ENCODE assay signal across 24 mouse cellular contexts in the genomic region with DNA sequence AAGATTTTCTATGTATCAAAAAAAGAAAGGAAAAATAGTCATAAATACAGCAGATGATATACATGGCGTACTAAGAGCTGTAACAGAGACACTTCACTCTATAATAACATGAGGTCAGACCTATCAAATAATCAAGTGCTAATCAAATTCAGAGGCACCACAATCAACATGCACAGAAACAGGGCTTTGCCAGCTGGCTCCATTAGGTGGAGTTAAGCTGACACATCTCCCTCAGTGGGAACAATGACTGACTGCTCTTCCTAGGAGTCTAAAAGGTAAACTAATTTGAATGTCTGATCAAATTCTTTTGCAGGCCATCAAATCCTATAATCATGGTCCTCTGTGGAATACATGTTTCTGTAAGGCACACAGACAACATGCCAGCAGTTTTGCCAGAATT. TPM values are rescaled to one million over a fixed set of nuclear protein-coding genes. Genes with fewer than 3 reads are reported as not detected.
A peak's percentile ranks its signal among the peaks of the same experiment; 100 is the strongest.
DNase-seq lines count a peak whose midpoint lies in the region; ATAC-seq and TF ChIP-seq lines count a peak whose summit lies in the region.
"Had no signal": no experiment of that assay in that cellular context is flagged by ENCODE, and none has a peak within 500 bp of the region (broad histone marks: within the 10 kb centered on the region; RNA-seq: fewer than 3 reads in every experiment).

No protein-coding gene starts in this region.

- H3K27ac ChIP-seq in hindbrain, embryonic 11.5 days (ENCODE audit: low read depth, low read length), result no peak overlapping the region
- no peak overlapping the region for H3K27ac ChIP-seq in hindbrain, embryonic 13.5 days
- H3K27ac ChIP-seq in forebrain, embryonic 13.5 days, result no peak overlapping the region
- H3K27ac ChIP-seq in hindbrain, embryonic 16.5 days (ENCODE audit: low read depth, low read length), result no peak overlapping the region
- no peak overlapping the region for H3K27ac ChIP-seq in midbrain, postnatal 0 days (ENCODE audit: low read depth, low read length)
- H3K27ac ChIP-seq: heart, adult 2 months; limb, embryonic 12.5 days; liver, embryonic 12.5 days had no signal

- no peak overlapping the region for H3K4me3 ChIP-seq in hindbrain, embryonic 11.5 days (ENCODE audit: low read depth, low read length)
- no peak overlapping the region for H3K4me3 ChIP-seq in hindbrain, embryonic 13.5 days
- no peak overlapping the region for H3K4me3 ChIP-seq in forebrain, embryonic 13.5 days
- no peak overlapping the region for H3K4me3 ChIP-seq in hindbrain, embryonic 16.5 days (ENCODE audit: low read length)
- H3K4me3 ChIP-seq in midbrain, postnatal 0 days (ENCODE audit: low read depth, low read length), result no peak overlapping the region
- H3K4me3 ChIP-seq: erythroblast, embryonic 14.5 days; heart, adult 2 months; limb, embryonic 12.5 days; liver, embryonic 12.5 days had no signal

- ATAC-seq in hindbrain, embryonic 11.5 days (ENCODE audit: low FRiP score), result peak; percentile 66
- ATAC-seq in hindbrain, embryonic 13.5 days (ENCODE audit: low FRiP score), result no peak
- peak; percentile 81; the same call in 1 of the 2 replicates for ATAC-seq in forebrain, embryonic 13.5 days
- peak; percentile 68 for ATAC-seq in hindbrain, embryonic 16.5 days
- ATAC-seq in midbrain, postnatal 0 days (ENCODE audit: low FRiP score), result no peak
- ATAC-seq: liver, embryonic 12.5 days had no signal

- TF ChIP-seq CTCF in midbrain, postnatal 0 days (IDR thresholded peaks at IDR 0.05), result peak; percentile 12

- H3K27me3 ChIP-seq in hindbrain, embryonic 11.5 days (ENCODE audit: control insufficient read depth, insufficient read depth, low read length), result no peaks in the 10 kb centered on the region
- H3K27me3 ChIP-seq in hindbrain, embryonic 13.5 days, result no peaks in the 10 kb centered on the region
- no peaks in the 10 kb centered on the region for H3K27me3 ChIP-seq in forebrain, embryonic 13.5 days
- H3K27me3 ChIP-seq in hindbrain, embryonic 16.5 days (replicated peaks; ENCODE audit: control insufficient read depth, insufficient read depth, low read length), result no peaks in the 10 kb centered on the region
- H3K27me3 ChIP-seq in midbrain, postnatal 0 days (ENCODE audit: insufficient read depth, low read length), result no peaks in the 10 kb centered on the region
- H3K27me3 ChIP-seq: limb, embryonic 12.5 days; liver, embryonic 12.5 days had no signal

- no peak overlapping the region for H3K4me2 ChIP-seq in hindbrain, embryonic 11.5 days (replicated peaks; ENCODE audit: low read depth, low read length)
- no peak overlapping the region for H3K4me2 ChIP-seq in hindbrain, embryonic 13.5 days
- no peak overlapping the region for H3K4me2 ChIP-seq in forebrain, embryonic 13.5 days
- no peak overlapping the region for H3K4me2 ChIP-seq in hindbrain, embryonic 16.5 days (ENCODE audit: low read length)
- H3K4me2 ChIP-seq in midbrain, postnatal 0 days (ENCODE audit: low read depth, low read length, poor library complexity, severe bottlenecking), result no peak overlapping the region
- H3K4me2 ChIP-seq: limb, embryonic 12.5 days; liver, embryonic 12.5 days had no signal

- H3K4me1 ChIP-seq in hindbrain, embryonic 11.5 days (replicated peaks; ENCODE audit: control insufficient read depth, insufficient read depth, low read length), result no peaks in the 10 kb centered on the region
- H3K4me1 ChIP-seq in hindbrain, embryonic 13.5 days (replicated peaks), result 0 out of 2 replicates have a peak, but pooled peaks cover 3% of the 10 kb centered on the region
- H3K4me1 ChIP-seq in forebrain, embryonic 13.5 days, result peaks cover 7% of the 10 kb centered on the region; the same call in 1 of the 2 replicates
- H3K4me1 ChIP-seq in hindbrain, embryonic 16.5 days (ENCODE audit: control insufficient read depth, insufficient read depth, low read depth, low read length), result no peaks in the 10 kb centered on the region
- no peaks in the 10 kb centered on the region; the same call in 1 of the 2 replicates for H3K4me1 ChIP-seq in midbrain, postnatal 0 days (ENCODE audit: insufficient read depth, low read length)
- H3K4me1 ChIP-seq: limb, embryonic 12.5 days; liver, embryonic 12.5 days had no signal

- WGBS in hindbrain, embryonic 11.5 days, result 75% methylated on average over 1 of the region's 1 CpGs
- 62% methylated on average over 1 of the region's 1 CpGs for WGBS in hindbrain, embryonic 13.5 days
- WGBS in forebrain, embryonic 13.5 days, result 32% methylated on average over 1 of the region's 1 CpGs
- WGBS in hindbrain, embryonic 16.5 days, result 57% methylated on average over 1 of the region's 1 CpGs
- 56% methylated on average over 1 of the region's 1 CpGs for WGBS in midbrain, postnatal 0 days

- no peaks in the 10 kb centered on the region for H3K36me3 ChIP-seq in hindbrain, embryonic 11.5 days (ENCODE audit: control insufficient read depth, insufficient read depth, low read length)
- H3K36me3 ChIP-seq in hindbrain, embryonic 13.5 days, result no peaks in the 10 kb centered on the region
- H3K36me3 ChIP-seq in forebrain, embryonic 13.5 days (ENCODE audit: poor library complexity, severe bottlenecking), result no peaks in the 10 kb centered on the region
- H3K36me3 ChIP-seq in hindbrain, embryonic 16.5 days (ENCODE audit: control insufficient read depth, insufficient read depth, low read length), result no peaks in the 10 kb centered on the region
- H3K36me3 ChIP-seq in midbrain, postnatal 0 days (ENCODE audit: insufficient read depth, low read length), result no peaks in the 10 kb centered on the region
- H3K36me3 ChIP-seq: limb, embryonic 12.5 days; liver, embryonic 12.5 days had no signal

- no peaks in the 10 kb centered on the region for H3K9me3 ChIP-seq in hindbrain, embryonic 11.5 days (ENCODE audit: control insufficient read depth, low read length)
- H3K9me3 ChIP-seq in hindbrain, embryonic 13.5 days, result no peaks in the 10 kb centered on the region
- H3K9me3 ChIP-seq in forebrain, embryonic 13.5 days (replicated peaks), result no peaks in the 10 kb centered on the region
- no peaks in the 10 kb centered on the region for H3K9me3 ChIP-seq in hindbrain, embryonic 16.5 days (ENCODE audit: control insufficient read depth, low read length)
- H3K9me3 ChIP-seq in midbrain, postnatal 0 days (ENCODE audit: low read length), result no peaks in the 10 kb centered on the region
- H3K9me3 ChIP-seq: limb, embryonic 12.5 days; liver, embryonic 12.5 days had no signal

- H3K9ac ChIP-seq in hindbrain, embryonic 11.5 days (ENCODE audit: low read depth, low read length), result no peak overlapping the region
- no peak overlapping the region for H3K9ac ChIP-seq in hindbrain, embryonic 13.5 days
- no peak overlapping the region for H3K9ac ChIP-seq in forebrain, embryonic 13.5 days
- no peak overlapping the region for H3K9ac ChIP-seq in hindbrain, embryonic 16.5 days (ENCODE audit: low read depth, low read length)
- H3K9ac ChIP-seq in midbrain, postnatal 0 days (replicated peaks; ENCODE audit: low read length, poor library complexity, severe bottlenecking), result no peak overlapping the region
- H3K9ac ChIP-seq: limb, embryonic 12.5 days; liver, embryonic 12.5 days had no signal

- peak; percentile 3 for DNase-seq in hindbrain, embryonic 11.5 days (ENCODE audit: low spot score)
- DNase-seq in midbrain, postnatal 0 days (ENCODE audit: low spot score), result peak; percentile 71
- DNase-seq in lung, postnatal 10 days, result no peak
- no peak for DNase-seq in thymus, postnatal 36 days
- DNase-seq: gastrocnemius, postnatal 25 days; heart, adult 2 months; heart, postnatal 36 days; kidney, adult 9 months; lung, adult 2 months; lung, postnatal 4 days had no signal

RNA-seq across cellular contexts. Expression of gene Tmprss15, which starts 24.0 kb away (rescaled TPM):
- not detected in 2 replicates for polyA plus RNA-seq in hindbrain, embryonic 11.5 days (2014; fragmentation: Nextera tagmentation; extraction: Ambion mirVana)
- not detected in 2 replicates for polyA plus RNA-seq in hindbrain, embryonic 13.5 days (2015; fragmentation: Nextera tagmentation; extraction: Ambion mirVana)
- not detected in 2 replicates for polyA plus RNA-seq in forebrain, embryonic 13.5 days (2015; fragmentation: Nextera tagmentation; extraction: Ambion mirVana)
- polyA plus RNA-seq in hindbrain, embryonic 16.5 days (2015; fragmentation: Nextera tagmentation; extraction: Ambion mirVana), result 0.06 TPM in 1 of 2 replicates, not detected in the other
- 0.19 TPM in 1 of 2 replicates, not detected in the other for total RNA-seq in midbrain, postnatal 0 days (2014; rRNA removed)
- 0.06 and 0.10 TPM in 2 replicates for polyA plus RNA-seq in midbrain, postnatal 0 days (2015; fragmentation: Nextera tagmentation; extraction: Ambion mirVana)
- total RNA-seq: adrenal gland, adult 18-20 months; gastrocnemius, postnatal 25 days; heart, adult 2 months; heart, postnatal 36 days; layer of hippocampus, postnatal 10 days had no signal
- polyA plus RNA-seq: C2C12; embryonic facial prominence, embryonic 11.5 days; erythroblast, embryonic 14.5 days; heart, adult 2 months; heart, embryonic 14.5 days; intestine, embryonic 14.5 days; large intestine, adult 2 months; limb, embryonic 12.5 days; liver, embryonic 12.5 days; lung, adult 2 months; neural tube, embryonic 11.5 days had no signal

Comparison
In these comparisons a context has a peak if more than half of its experiments do, and no peak if none do; other contexts are left out.
1. ATAC-seq: peak in hindbrain, embryonic 11.5 days (single experiment), forebrain, embryonic 13.5 days (single experiment) and hindbrain, embryonic 16.5 days (single experiment); none in hindbrain, embryonic 13.5 days (single experiment) and midbrain, postnatal 0 days (single experiment).
2. DNase-seq: peak in hindbrain, embryonic 11.5 days (single experiment) and midbrain, postnatal 0 days (single experiment); none in lung, postnatal 10 days (single experiment) and thymus, postnatal 36 days (0 of 2).